Mouse (Mus musculus): Measurements from ENCODE around the gene Bahd1. TPM values are rescaled to one million over a fixed set of nuclear protein-coding genes. Genes with fewer than 3 reads are reported as not detected.

Bahd1 gene
- total RNA-seq (2012; rRNA removed) (28.7 and 32.1 TPM in 2 replicates), total RNA-seq (2014; rRNA removed) (14.1 and 15.3 TPM in 2 replicates), polyA plus RNA-seq (2012; ENCODE audit: insufficient read length, low read depth) (37.5 and 37.8 TPM in 2 replicates)

DNA sequence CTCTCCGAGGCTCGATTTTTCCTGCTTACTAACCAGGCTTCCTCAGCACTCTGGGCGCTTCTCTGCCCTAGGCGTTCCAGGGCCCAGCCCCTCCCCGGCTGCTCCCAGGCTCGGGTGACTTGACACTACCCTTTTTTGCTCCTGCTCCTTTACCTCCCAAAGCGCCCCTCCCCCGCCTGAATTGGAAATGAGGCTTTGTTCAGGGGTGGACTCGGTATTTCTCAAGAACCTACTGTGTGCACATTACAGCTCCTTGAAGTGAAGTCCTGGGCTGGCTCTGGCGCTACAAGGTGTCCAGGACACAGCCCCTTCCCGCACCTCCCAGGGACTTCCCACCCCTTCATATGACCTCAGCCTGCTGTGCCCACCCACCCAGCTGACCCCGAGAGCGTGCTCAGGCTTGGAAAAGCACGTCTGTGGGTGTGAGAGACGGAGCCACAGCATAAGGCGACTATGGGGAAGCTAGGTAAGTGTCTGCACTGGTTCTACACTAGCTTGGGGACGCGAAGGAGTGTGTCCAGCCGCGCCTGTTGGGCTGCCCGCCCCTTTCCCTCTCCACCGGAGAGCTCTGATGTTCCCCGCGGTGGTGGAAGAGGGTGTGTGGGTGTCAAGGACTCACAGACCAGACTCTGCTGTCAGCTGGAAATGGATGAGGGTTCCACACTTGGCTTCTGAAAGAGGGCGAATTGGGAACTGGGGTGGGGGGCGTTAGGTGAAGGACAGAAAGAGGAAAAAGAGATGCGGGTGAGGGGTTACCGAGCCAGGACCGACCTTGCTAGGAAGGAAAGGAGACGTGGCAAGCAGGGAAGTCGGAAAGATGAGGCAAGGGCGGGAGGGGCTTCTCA, at the start of gene Bahd1:
Gene Bahd1, plus strand, starts transcription at position 397 of the 845 bp plus-strand sequence.
- in situ Hi-C loops (cut with MboI; ENCODE audit: low pct_ligation_motif_present, low pct_unique_long_range_greater_than_20kb, low sequenced_read_pairs), result loop anchor here (10.0 to 25.0 kb wide), 4 partner anchors 75 to 413 kb away; partner anchors contain the start of gene Srp14
- Histone ChIP-seq H3K9ac (ENCODE audit: insufficient read depth, low read depth) (peak within 1 kb of the TSS; percentile 82), H3K4me2 (ENCODE audit: insufficient read depth, low read depth, poor library complexity, severe bottlenecking) (peak within 1 kb of the TSS; percentile 94), H3K27me3 (replicated peaks) (peaks cover 19% of the 10 kb centered on the region), H3K4me1 (ENCODE audit: control insufficient read depth in 1 of 2, insufficient read depth in 2 of 2) (peaks cover 8 to 56% of the 10 kb centered on the region in 2 experiments), H3K36me3 (replicated peaks in 1 of 2; ENCODE audit: control insufficient read depth in 1 of 2, insufficient read depth in 1 of 2, low read length in 1 of 2) (no peaks in the 10 kb centered on the region), H3K9me3 (replicated peaks; ENCODE audit: low read length) (no peaks in the 10 kb centered on the region), H3K4me3 (replicated peaks in 1 of 3; ENCODE audit: low read depth in 2 of 3, low read length in 2 of 3, poor library complexity in 1 of 3) (peak within 1 kb of the TSS; percentile 44 to 92 (median 63)), H3K27ac (ENCODE audit: insufficient read depth, low read depth) (no peak within 1 kb of the TSS), H3K79me2 (replicated peaks; ENCODE audit: control insufficient read depth, extremely low read depth, insufficient read depth, poor library complexity, severe bottlenecking) (peaks cover 38% of the 10 kb centered on the region)
- TF ChIP-seq RAD21 (IDR thresholded peaks at IDR 0.05; ENCODE audit: low read depth, low read length) (no peak), ZC3H11A (IDR thresholded peaks at IDR 0.05; ENCODE audit: low read depth, low read length) (no peak), PAX5 (IDR thresholded peaks at IDR 0.05; ENCODE audit: low read length) (no peak), RCOR1 (conservative IDR thresholded peaks at IDR 0.05; ENCODE audit: low read depth, low read length) (no peak), JUND (conservative IDR thresholded peaks at IDR 0.05; ENCODE audit: low read depth, low read length) (no peak), E2F4 (IDR thresholded peaks at IDR 0.05; ENCODE audit: insufficient replicate concordance, low read depth, low read length) (no peak), ZKSCAN1 (IDR thresholded peaks at IDR 0.05; ENCODE audit: borderline replicate concordance, low read depth, low read length) (peak; percentile 48; the same call in 1 of the 2 replicates), GABPA (IDR thresholded peaks at IDR 0.05; ENCODE audit: insufficient replicate concordance, low read depth, low read length) (no peak)
- dilution Hi-C loops (cut with MboI; ENCODE audit: extremely low pct_ligation_motif_present, extremely low pct_unique_long_range_greater_than_20kb, low sequenced_read_pairs), result no loop called here
- DNase-seq (ENCODE audit: extremely low read depth), result no peak

DNA sequence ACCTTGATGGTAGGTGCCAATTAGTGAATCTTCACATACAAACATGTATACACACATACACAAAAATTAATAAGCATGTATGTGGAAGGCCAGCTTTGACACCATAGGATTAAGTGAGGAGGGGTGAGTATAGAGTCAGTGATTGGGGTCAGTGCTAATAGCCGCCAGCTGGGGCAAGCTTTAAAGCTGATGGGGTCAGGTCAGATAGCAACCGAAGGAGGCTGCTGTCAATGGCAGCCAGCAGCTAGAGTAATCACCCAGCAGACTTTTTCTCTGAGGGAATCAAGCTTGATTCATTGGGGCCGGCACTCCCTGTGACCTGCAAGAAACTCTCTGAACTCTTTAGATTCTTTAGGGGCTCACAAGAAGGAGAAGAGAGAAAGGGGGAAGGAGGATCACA, 48.4 kb upstream of the Bahd1 start:
- H3K79me2 ChIP-seq (replicated peaks; ENCODE audit: control insufficient read depth, extremely low read depth, insufficient read depth, poor library complexity, severe bottlenecking), result no peaks in the 10 kb centered on the region
- dilution Hi-C loops (cut with MboI; ENCODE audit: extremely low pct_ligation_motif_present, extremely low pct_unique_long_range_greater_than_20kb, low sequenced_read_pairs), result no loop called here
- H3K4me3 ChIP-seq (replicated peaks in 1 of 3; ENCODE audit: low read depth in 2 of 3, low read length in 2 of 3, poor library complexity in 1 of 3), result no peak overlapping the region
- no peak overlapping the region for H3K9ac ChIP-seq (ENCODE audit: insufficient read depth, low read depth)
- no peak for DNase-seq (ENCODE audit: extremely low read depth)
- no peaks in the 10 kb centered on the region for H3K36me3 ChIP-seq (replicated peaks in 1 of 2; ENCODE audit: control insufficient read depth in 1 of 2, insufficient read depth in 1 of 2, low read length in 1 of 2)
- in situ Hi-C loops (cut with MboI; ENCODE audit: low pct_ligation_motif_present, low pct_unique_long_range_greater_than_20kb, low sequenced_read_pairs), result no loop called here
- no peak overlapping the region for H3K27ac ChIP-seq (ENCODE audit: insufficient read depth, low read depth)
- H3K4me2 ChIP-seq (ENCODE audit: insufficient read depth, low read depth, poor library complexity, severe bottlenecking), result no peak overlapping the region
- no peaks in the 10 kb centered on the region for H3K27me3 ChIP-seq (replicated peaks)
- no peaks in the 10 kb centered on the region for H3K9me3 ChIP-seq (replicated peaks; ENCODE audit: low read length)
- TF ChIP-seq PAX5 (IDR thresholded peaks at IDR 0.05; ENCODE audit: low read length) (no peak), USF1 (IDR thresholded peaks at IDR 0.05; ENCODE audit: low read depth, low read length) (no peak), JUN (IDR thresholded peaks at IDR 0.05; ENCODE audit: insufficient read depth, low read depth, low read length) (no peak), CHD2 (IDR thresholded peaks at IDR 0.05; ENCODE audit: low read length) (no peak), ZNF384 (IDR thresholded peaks at IDR 0.05; ENCODE audit: low read depth, low read length) (no peak), GABPA (IDR thresholded peaks at IDR 0.05; ENCODE audit: insufficient replicate concordance, low read depth, low read length) (no peak), CHD1 (IDR thresholded peaks at IDR 0.05; ENCODE audit: low read depth, low read length) (no peak), TBP (conservative IDR thresholded peaks at IDR 0.05; ENCODE audit: low read depth, low read length) (no peak), ZKSCAN1 (IDR thresholded peaks at IDR 0.05; ENCODE audit: borderline replicate concordance, low read depth, low read length) (no peak)
- no peaks in the 10 kb centered on the region for H3K4me1 ChIP-seq (ENCODE audit: control insufficient read depth in 1 of 2, insufficient read depth in 2 of 2)
